Mouse (Mus musculus) liver, embryonic 14.5 days (tissue): ENCODE data around the gene Tcta.

ENCODE experiments used
- CTCF ChIP-seq: IDR thresholded peaks from 2 replicates; pipeline ENCODE4 v1.5.1; 2016; ENCODE audit warnings: antibody characterized with exemption, low read depth, control low read depth
- EP300 ChIP-seq: IDR thresholded peaks from 2 replicates; pipeline ENCODE4 v1.6.1; 2016; ENCODE audit warnings: antibody characterized with exemption, low read depth

DNA sequence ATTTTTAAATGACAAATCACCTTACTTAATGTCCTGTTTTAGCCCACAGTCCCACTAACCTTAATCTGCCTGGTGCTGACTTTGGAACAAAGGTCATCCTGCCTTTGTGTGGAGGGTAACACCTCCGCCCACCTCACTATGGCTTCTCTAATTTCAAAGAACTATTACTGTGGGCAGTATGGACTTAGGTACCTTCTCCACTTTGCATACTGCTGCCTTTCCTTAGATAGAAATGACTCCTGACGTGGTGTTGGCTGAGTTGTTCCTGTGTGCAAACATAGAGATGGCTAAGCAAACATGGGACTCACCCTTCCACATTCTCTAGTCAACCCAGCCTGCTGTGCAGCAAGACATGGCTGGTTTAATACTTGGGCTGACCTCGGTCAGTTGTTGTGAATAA, 4.1 kb downstream of the Tcta start:
- no peak for TF ChIP-seq CTCF
- no peak for TF ChIP-seq EP300
